Mouse (Mus musculus) kidney, postnatal 0 days (tissue): ENCODE measurements at regions not wholly inside any gene's neighbourhood (a gene's known extent, or its start where the extent isn't known, plus 50 kb on each side); places are given as distances from the start of the nearest gene placed in this dataset.

Experiments
- ATAC-seq: fragments of 200-750 bp; cut with Nextera tagmentation; replicated peaks from 2 replicates; pipeline ENCODE4 v1.8.0; 2017; ENCODE audit warnings: low read depth, moderate number of reproducible peaks, moderate TSS enrichment, moderate library complexity; ENCODE audit not compliant: low FRiP score
- DNase-seq: peaks from one replicate; pipeline ENCODE4 v3.0.0-alpha.2; 2016; ENCODE audit warnings: low spot score
- H3K27ac ChIP-seq: fragments of 300-500 bp; sonication (generic); 2 replicates; pipeline ENCODE4 v1.5.1; 2014; ENCODE audit warnings: mild to moderate bottlenecking
- H3K27me3 ChIP-seq: fragments of 300-500 bp; sonication (generic); 2 replicates; pipeline ENCODE4 v1.6.1; 2014; ENCODE audit warnings: low read length, mixed read lengths; ENCODE audit not compliant: insufficient read depth
- H3K36me3 ChIP-seq: fragments of 300-500 bp; sonication (generic); 2 replicates; pipeline ENCODE4 v1.6.1; 2014; ENCODE audit warnings: low read length, mixed read lengths; ENCODE audit not compliant: insufficient read depth
- H3K4me1 ChIP-seq: fragments of 300-500 bp; sonication (generic); replicated peaks from 2 replicates; pipeline ENCODE4 v1.6.1; 2014; ENCODE audit warnings: antibody characterized with exemption, low read length, mixed read lengths; ENCODE audit not compliant: insufficient read depth
- H3K4me2 ChIP-seq: fragments of 300-500 bp; sonication (generic); 2 replicates; pipeline ENCODE4 v1.6.1; 2014; ENCODE audit warnings: mild to moderate bottlenecking, low read length, moderate library complexity, mixed read lengths
- H3K4me3 ChIP-seq: fragments of 300-500 bp; sonication (generic); replicated peaks from 2 replicates; pipeline ENCODE4 v1.5.1; 2014; ENCODE audit warnings: low read depth, low read length
- H3K9ac ChIP-seq: fragments of 300-500 bp; sonication (generic); 2 replicates; pipeline ENCODE4 v1.6.1; 2014; ENCODE audit warnings: low read depth, low read length
- H3K9me3 ChIP-seq: fragments of 300-500 bp; sonication (generic); replicated peaks from 2 replicates; pipeline ENCODE4 v1.6.1; 2016; ENCODE audit warnings: low read length, inconsistent platforms, mixed read lengths
- CTCF ChIP-seq: IDR thresholded peaks from 2 replicates; pipeline ENCODE4 v1.5.1; 2016; ENCODE audit warnings: antibody characterized with exemption, low read depth, mild to moderate bottlenecking, moderate library complexity
- WGBS: fragments of 180-500 bp; shearing (Covaris S2); extraction: QIAGEN DNeasy Blood & Tissue Kit; methylation state at CpG from one replicate; pipeline ENCODE4 v1.1.7; 2014; 5-methylcytosine and 5-hydroxymethylcytosine counted together

DNA sequence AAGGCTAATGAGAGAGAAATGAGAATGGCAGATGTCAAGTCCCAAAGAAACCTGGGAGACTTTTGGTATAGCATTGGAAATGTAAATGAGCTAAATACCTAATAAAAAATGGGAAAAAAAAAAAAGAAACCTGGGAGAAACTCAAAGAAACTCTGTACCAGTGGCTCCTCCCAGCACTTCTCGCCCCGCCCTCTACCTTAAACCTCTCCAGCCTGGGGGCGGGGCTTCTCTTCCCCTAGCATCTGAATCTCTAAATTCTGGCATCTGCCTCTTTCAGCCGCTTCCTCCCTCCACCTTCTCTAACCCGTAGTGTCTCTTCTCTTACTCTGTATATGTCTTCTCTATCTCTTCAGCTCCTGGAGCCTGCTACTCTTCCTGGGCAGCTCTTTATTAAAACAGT lies 53.2 kb downstream of the Gpr6 start:
- ATAC-seq (no peak), DNase-seq (no peak)
- Histone ChIP-seq H3K36me3 (no peaks in the 10 kb centered on the region), H3K4me1 (no peaks in the 10 kb centered on the region), H3K9ac (no peak overlapping the region), H3K27me3 (no peaks in the 10 kb centered on the region), H3K4me3 (no peak overlapping the region), H3K9me3 (no peaks in the 10 kb centered on the region), H3K4me2 (no peak overlapping the region), H3K27ac (no peak overlapping the region)
- no peak for TF ChIP-seq CTCF
- 33% methylated on average over 5 of the region's 5 CpGs for WGBS

DNA sequence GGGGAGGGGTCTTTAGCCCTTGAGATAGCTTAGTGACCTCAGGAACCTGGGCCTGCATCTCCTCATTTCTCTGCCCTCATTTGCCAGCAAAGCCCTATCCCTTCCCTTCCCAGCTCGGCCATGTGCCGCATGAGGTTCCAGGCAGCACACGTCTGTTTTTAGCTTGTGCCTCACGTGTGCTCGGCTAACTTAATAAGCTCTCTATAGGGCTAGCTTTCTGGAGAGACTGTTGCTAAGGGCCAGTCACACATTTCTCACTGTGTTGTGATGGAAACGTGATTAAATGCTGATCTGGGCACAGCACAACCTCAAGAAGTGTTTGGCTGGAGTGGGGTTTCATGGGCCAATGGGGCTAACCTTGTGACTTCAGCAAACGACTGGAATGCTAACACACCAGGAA lies 55.5 kb downstream of the Gpr6 start:
- Histone ChIP-seq H3K4me1 (no peaks in the 10 kb centered on the region), H3K36me3 (no peaks in the 10 kb centered on the region), H3K27me3 (no peaks in the 10 kb centered on the region), H3K9ac (no peak overlapping the region), H3K9me3 (no peaks in the 10 kb centered on the region), H3K27ac (no peak overlapping the region), H3K4me2 (no peak overlapping the region), H3K4me3 (no peak overlapping the region)
- TF ChIP-seq CTCF = no peak
- WGBS = 56% methylated on average over 7 of the region's 7 CpGs
- no peak for DNase-seq
- ATAC-seq = no peak

GRCm38 (mm10) chr10:41015654-41016053 lies 56.4 kb downstream of the Gpr6 start:
- no peak overlapping the region for H3K9ac ChIP-seq
- no peak; the same call in 1 of the 2 replicates for ATAC-seq
- no peak overlapping the region for H3K27ac ChIP-seq
- H3K4me3 ChIP-seq = no peak overlapping the region
- H3K4me1 ChIP-seq = no peaks in the 10 kb centered on the region
- H3K27me3 ChIP-seq = no peaks in the 10 kb centered on the region
- H3K36me3 ChIP-seq = no peaks in the 10 kb centered on the region
- 28% methylated on average over 4 of the region's 4 CpGs for WGBS
- H3K9me3 ChIP-seq = no peaks in the 10 kb centered on the region
- peak; percentile 75 for TF ChIP-seq CTCF
- H3K4me2 ChIP-seq = no peak overlapping the region
- DNase-seq = peak; percentile 42

GRCm38 (mm10) chr10:41010585-41010984 lies 61.5 kb downstream of the Gpr6 start:
- ATAC-seq (no peak), DNase-seq (no peak)
- H3K9me3 ChIP-seq = no peaks in the 10 kb centered on the region
- TF ChIP-seq CTCF = no peak
- no peaks in the 10 kb centered on the region for H3K36me3 ChIP-seq
- no peaks in the 10 kb centered on the region for H3K4me1 ChIP-seq
- no peak overlapping the region for H3K4me2 ChIP-seq
- no peak overlapping the region for H3K27ac ChIP-seq
- H3K4me3 ChIP-seq = no peak overlapping the region
- H3K9ac ChIP-seq = no peak overlapping the region
- no peaks in the 10 kb centered on the region for H3K27me3 ChIP-seq
- 80% methylated on average over 2 of the region's 2 CpGs for WGBS

DNA sequence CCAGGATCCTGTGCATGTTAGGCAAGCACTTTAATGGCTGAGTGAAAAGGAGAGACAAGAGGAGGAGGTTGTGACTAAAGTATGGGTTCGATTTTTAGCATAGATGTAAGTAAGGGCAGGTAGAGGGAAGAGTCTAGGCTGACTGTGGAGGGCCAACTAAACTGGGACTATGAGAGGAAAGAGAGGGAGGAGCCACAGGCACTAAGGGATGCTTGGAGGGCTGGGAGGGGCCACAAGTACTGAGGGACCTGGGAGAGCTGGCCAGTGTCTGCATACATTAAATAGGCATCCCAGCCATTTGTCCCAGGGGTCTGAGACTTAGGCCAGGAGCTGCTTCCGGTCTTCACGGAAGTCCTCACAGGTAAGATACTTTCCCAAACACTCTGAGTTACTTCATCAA lies 64.2 kb downstream of the Gpr6 start:
- Histone ChIP-seq H3K9me3 (no peaks in the 10 kb centered on the region), H3K4me1 (no peaks in the 10 kb centered on the region), H3K4me3 (no peak overlapping the region), H3K27ac (no peak overlapping the region), H3K9ac (no peak overlapping the region), H3K36me3 (no peaks in the 10 kb centered on the region), H3K4me2 (no peak overlapping the region), H3K27me3 (no peaks in the 10 kb centered on the region)
- TF ChIP-seq CTCF = no peak
- ATAC-seq (no peak), DNase-seq (no peak)
- 82% methylated on average over 3 of the region's 3 CpGs for WGBS

DNA sequence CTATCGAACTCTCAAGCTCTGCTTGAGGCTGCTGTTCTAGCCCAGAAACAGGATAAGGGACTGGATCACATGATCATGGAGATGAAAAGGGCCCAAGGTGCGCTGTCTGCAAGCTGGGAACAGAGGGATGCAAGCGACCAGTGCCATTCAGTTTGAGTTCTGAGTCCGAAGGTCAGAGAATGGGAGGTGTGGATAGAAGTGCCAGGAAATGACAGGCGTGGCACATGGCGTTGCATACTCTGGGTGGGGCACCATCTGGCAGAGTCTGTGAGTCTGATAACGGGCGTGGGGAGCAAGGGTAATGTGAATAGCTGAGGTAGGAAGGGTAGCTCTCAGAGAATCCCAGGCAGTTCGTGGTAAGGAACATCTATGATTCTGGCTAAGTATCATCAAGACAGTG lies 65.5 kb downstream of the Gpr6 start:
- Histone ChIP-seq H3K4me2 (no peak overlapping the region), H3K36me3 (no peaks in the 10 kb centered on the region), H3K4me3 (no peak overlapping the region), H3K9ac (no peak overlapping the region), H3K27ac (no peak overlapping the region), H3K4me1 (no peaks in the 10 kb centered on the region), H3K9me3 (no peaks in the 10 kb centered on the region), H3K27me3 (no peaks in the 10 kb centered on the region)
- no peak for TF ChIP-seq CTCF
- WGBS = 75% methylated on average over 9 of the region's 9 CpGs
- DNase-seq = no peak
- no peak for ATAC-seq

DNA sequence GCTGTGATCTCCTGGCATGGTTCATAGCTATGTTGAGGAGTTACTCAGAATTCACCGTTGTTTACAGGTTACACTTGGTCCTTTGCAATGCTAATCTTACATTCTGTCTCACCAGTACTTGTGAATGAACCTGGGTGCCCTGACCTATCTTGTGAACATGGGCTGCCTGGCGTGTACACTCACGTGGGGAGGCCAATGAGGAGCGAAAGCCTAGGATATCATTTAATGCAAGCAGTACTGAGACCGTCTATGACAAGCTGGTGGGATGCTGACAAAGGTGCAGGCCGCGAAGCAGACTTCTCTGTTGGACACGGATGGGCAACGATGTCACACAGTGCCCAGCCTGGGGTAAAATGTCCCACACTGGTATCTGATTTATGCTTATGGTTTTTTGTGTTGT lies 66.3 kb downstream of the Gpr6 start:
- WGBS = 86% methylated on average over 9 of the region's 9 CpGs
- Histone ChIP-seq H3K9me3 (no peaks in the 10 kb centered on the region), H3K4me3 (no peak overlapping the region), H3K9ac (no peak overlapping the region), H3K27me3 (no peaks in the 10 kb centered on the region), H3K4me2 (no peak overlapping the region), H3K36me3 (no peaks in the 10 kb centered on the region), H3K4me1 (no peaks in the 10 kb centered on the region), H3K27ac (no peak overlapping the region)
- no peak for ATAC-seq
- TF ChIP-seq CTCF = no peak
- DNase-seq = no peak
